Mouse (Mus musculus) heart, embryonic 11.5 days (tissue): ENCODE measurements around the gene Klhdc1. TPM values are rescaled to one million over a fixed set of nuclear protein-coding genes. Genes with fewer than 3 reads are reported as not detected.

Experiments
- ATAC-seq: fragments of 200-750 bp; cut with Nextera tagmentation; replicated peaks from 2 replicates; pipeline ENCODE4 v1.8.0; 2017; ENCODE audit warnings: moderate library complexity; ENCODE audit not compliant: insufficient number of reproducible peaks, low FRiP score, low TSS enrichment
- H3K27ac ChIP-seq: fragments of 300-500 bp; sonication (generic); 2 replicates; pipeline ENCODE4 v1.5.1; 2014; ENCODE audit warnings: mild to moderate bottlenecking, low read depth, low read length
- H3K27me3 ChIP-seq: fragments of 300-500 bp; sonication (generic); 2 replicates; pipeline ENCODE4 v1.6.1; 2014; ENCODE audit warnings: mild to moderate bottlenecking, low read length, mixed read lengths; ENCODE audit not compliant: control insufficient read depth, insufficient read depth
- H3K36me3 ChIP-seq: fragments of 300-500 bp; sonication (generic); 2 replicates; pipeline ENCODE4 v1.6.1; 2014; ENCODE audit warnings: mild to moderate bottlenecking, low read length, moderate library complexity, mixed read lengths; ENCODE audit not compliant: control insufficient read depth, insufficient read depth
- H3K4me1 ChIP-seq: fragments of 300-500 bp; sonication (generic); 2 replicates; pipeline ENCODE4 v1.6.1; 2014; ENCODE audit warnings: low read length; ENCODE audit not compliant: control insufficient read depth, insufficient read depth
- H3K4me2 ChIP-seq: fragments of 300-500 bp; sonication (generic); 2 replicates; pipeline ENCODE4 v1.6.1; 2014; ENCODE audit warnings: mild to moderate bottlenecking, moderate library complexity
- H3K4me3 ChIP-seq: fragments of 300-500 bp; sonication (generic); 2 replicates; pipeline ENCODE4 v1.5.1; 2014; ENCODE audit warnings: low read depth, low read length
- H3K9ac ChIP-seq: fragments of 300-500 bp; sonication (generic); 2 replicates; pipeline ENCODE4 v1.6.1; 2014; ENCODE audit warnings: mild to moderate bottlenecking, low read depth, low read length, moderate library complexity
- H3K9me3 ChIP-seq: fragments of 300-500 bp; sonication (generic); replicated peaks from 2 replicates; pipeline ENCODE4 v1.6.1; 2016; ENCODE audit warnings: low read length; ENCODE audit not compliant: control insufficient read depth
- whole genome bisulfite sequencing: fragments of 180-500 bp; shearing (Covaris S2); extraction: QIAGEN DNeasy Blood & Tissue Kit; methylation state at CpG from one replicate; pipeline ENCODE4 v1.1.7; 2014; ENCODE audit not compliant: insufficient replicate concordance; 5-methylcytosine and 5-hydroxymethylcytosine counted together
- polyA plus RNA-seq: library from polyadenylated mRNA; unstranded; fragments of >200 nt; fragmentation: Nextera tagmentation; extraction: Ambion mirVana; gene quantifications from 2 replicates; pipeline ENCODE4 v1.2.1, GENCODE M21; 2014

Klhdc1 gene
- polyA plus RNA-seq, 1 experiment from 2014 or later: 7.7 TPM

- Histone ChIP-seq H3K4me1 (no peaks in the 10 kb centered on the region), H3K27ac (peak overlapping the region; percentile 66), H3K4me3 (no peak overlapping the region), H3K27me3 (no peaks in the 10 kb centered on the region), H3K9me3 (no peaks in the 10 kb centered on the region), H3K9ac (no peak overlapping the region), H3K4me2 (no peak overlapping the region), H3K36me3 (no peaks in the 10 kb centered on the region)
- no peak for ATAC-seq
- 15% methylated on average over 1 of the region's 1 CpGs for WGBS
These were observed 39.0 kb downstream of the Klhdc1 start for GRCm38 (mm10) chr12:69279931-69280469.

GRCm38 (mm10) chr12:69280915-69281314 lies 39.9 kb downstream of the Klhdc1 start:
- Histone ChIP-seq H3K4me1 (no peaks in the 10 kb centered on the region), H3K36me3 (no peaks in the 10 kb centered on the region), H3K9me3 (no peaks in the 10 kb centered on the region), H3K9ac (no peak overlapping the region), H3K4me2 (no peak overlapping the region), H3K27me3 (no peaks in the 10 kb centered on the region), H3K27ac (no peak overlapping the region), H3K4me3 (no peak overlapping the region)
- WGBS: 88% methylated on average over 3 of the region's 3 CpGs
- ATAC-seq: no peak

GRCm38 (mm10) chr12:69283146-69283545 lies 42.2 kb downstream of the Klhdc1 start:
- WGBS: 80% methylated on average over 7 of the region's 7 CpGs
- H3K36me3 ChIP-seq: no peaks in the 10 kb centered on the region
- no peak overlapping the region for H3K4me3 ChIP-seq
- no peaks in the 10 kb centered on the region for H3K9me3 ChIP-seq
- no peaks in the 10 kb centered on the region for H3K4me1 ChIP-seq
- no peak overlapping the region for H3K9ac ChIP-seq
- H3K27ac ChIP-seq: no peak overlapping the region
- H3K4me2 ChIP-seq: no peak overlapping the region
- H3K27me3 ChIP-seq: no peaks in the 10 kb centered on the region
- no peak for ATAC-seq

GRCm38 (mm10) chr12:69287535-69287934 lies 46.6 kb downstream of the Klhdc1 start:
- Histone ChIP-seq H3K4me1 (no peaks in the 10 kb centered on the region), H3K36me3 (no peaks in the 10 kb centered on the region), H3K4me2 (no peak overlapping the region), H3K27me3 (no peaks in the 10 kb centered on the region), H3K9me3 (no peaks in the 10 kb centered on the region), H3K27ac (no peak overlapping the region), H3K9ac (no peak overlapping the region), H3K4me3 (no peak overlapping the region)
- WGBS: 84% methylated on average over 8 of the region's 8 CpGs
- no peak for ATAC-seq

GRCm38 (mm10) chr12:69288699-69289098 lies 47.7 kb downstream of the Klhdc1 start:
- Histone ChIP-seq H3K9ac (no peak overlapping the region), H3K4me1 (no peaks in the 10 kb centered on the region), H3K4me2 (no peak overlapping the region), H3K36me3 (no peaks in the 10 kb centered on the region), H3K27ac (no peak overlapping the region), H3K9me3 (no peaks in the 10 kb centered on the region), H3K4me3 (no peak overlapping the region), H3K27me3 (no peaks in the 10 kb centered on the region)
- ATAC-seq: no peak
- 60% methylated on average over 9 of the region's 9 CpGs for WGBS

GRCm38 (mm10) chr12:69292401-69292800 lies 51.4 kb downstream of the Klhdc1 start:
- WGBS: 83% methylated on average over 6 of the region's 6 CpGs
- Histone ChIP-seq H3K4me2 (no peak overlapping the region), H3K27me3 (no peaks in the 10 kb centered on the region), H3K4me1 (no peaks in the 10 kb centered on the region; the same call in 1 of the 2 replicates), H3K9ac (no peak overlapping the region), H3K4me3 (no peak overlapping the region), H3K27ac (no peak overlapping the region), H3K9me3 (no peaks in the 10 kb centered on the region), H3K36me3 (no peaks in the 10 kb centered on the region)
- ATAC-seq: no peak

GRCm38 (mm10) chr12:69293815-69294214 lies 52.8 kb downstream of the Klhdc1 start:
- peak; percentile 80 for ATAC-seq
- Histone ChIP-seq H3K4me1 (peaks cover 8% of the 10 kb centered on the region; the same call in 1 of the 2 replicates), H3K9ac (0 out of 2 replicates have a peak overlapping the region, but pooled peaks have one; percentile 10), H3K4me2 (no peak overlapping the region), H3K27ac (peak overlapping the region; percentile 75), H3K36me3 (no peaks in the 10 kb centered on the region), H3K4me3 (no peak overlapping the region), H3K9me3 (no peaks in the 10 kb centered on the region), H3K27me3 (no peaks in the 10 kb centered on the region)
- 30% methylated on average over 2 of the region's 2 CpGs for WGBS

GRCm38 (mm10) chr12:69294936-69295335 lies 54.0 kb downstream of the Klhdc1 start:
- WGBS: 85% methylated on average over 2 of the region's 2 CpGs
- H3K9me3 ChIP-seq: no peaks in the 10 kb centered on the region

GRCm38 (mm10) chr12:69295651-69296050 lies 54.7 kb downstream of the Klhdc1 start:
- H3K4me2 ChIP-seq: peak overlapping the region; percentile 86

More at GRCm38 (mm10) chr12:69294936-69295335, 54.0 kb downstream of the Klhdc1 start:
- Histone ChIP-seq H3K4me1 (peaks cover 16% of the 10 kb centered on the region; the same call in 1 of the 2 replicates), H3K27me3 (no peaks in the 10 kb centered on the region), H3K36me3 (no peaks in the 10 kb centered on the region), H3K9ac (no peak overlapping the region), H3K4me2 (no peak overlapping the region), H3K27ac (no peak overlapping the region; the same call in 1 of the 2 replicates), H3K4me3 (no peak overlapping the region)
- no peak for ATAC-seq

More at GRCm38 (mm10) chr12:69295651-69296050, 54.7 kb downstream of the Klhdc1 start:
- peak overlapping the region; percentile 94 for H3K27ac ChIP-seq
- H3K27me3 ChIP-seq: no peaks in the 10 kb centered on the region
- no peak overlapping the region for H3K9ac ChIP-seq
- 82% methylated on average over 4 of the region's 4 CpGs for WGBS
- H3K36me3 ChIP-seq: peaks cover 3% of the 10 kb centered on the region; the same call in 1 of the 2 replicates
- H3K9me3 ChIP-seq: no peaks in the 10 kb centered on the region
- no peak overlapping the region; the same call in 1 of the 2 replicates for H3K4me3 ChIP-seq
- ATAC-seq: no peak
- peaks cover 16% of the 10 kb centered on the region; the same call in 1 of the 2 replicates for H3K4me1 ChIP-seq
